Mouse (Mus musculus) G1E (cell line): ENCODE data around the gene Ctla2b.

ENCODE experiments used
- CTCF ChIP-seq: IDR thresholded peaks from 2 replicates; pipeline ENCODE4 v1.5.1; 2012; ENCODE audit warnings: low read depth, low read length, inconsistent platforms, mixed read lengths
- GATA1 ChIP-seq: IDR thresholded peaks from 2 replicates; pipeline ENCODE4 v1.6.1; 2012; ENCODE audit warnings: borderline replicate concordance, low read length, inconsistent platforms, mixed read lengths
- TAL1 ChIP-seq: conservative IDR thresholded peaks from 2 replicates; pipeline ENCODE4 v1.6.1; 2012; ENCODE audit warnings: low read depth, low read length, inconsistent platforms, mixed read lengths

GRCm38 (mm10) chr13:60848241-60849120 is 48.8 kb downstream of the Ctla2b start:
- TF ChIP-seq CTCF = no peak
- no peak for TF ChIP-seq TAL1
- TF ChIP-seq GATA1 = no peak
